Mouse (Mus musculus) cerebral cortex, adult 2 months (tissue): Measurements from ENCODE around the gene Hist2h4.

ENCODE experiments used
- WGBS: fragments of 180-500 bp; shearing (Covaris S2); methylation state at CpG from one replicate; pipeline ENCODE4 v1.1.7; 2018; 5-methylcytosine and 5-hydroxymethylcytosine counted together

The Hist2h4 gene

DNA sequence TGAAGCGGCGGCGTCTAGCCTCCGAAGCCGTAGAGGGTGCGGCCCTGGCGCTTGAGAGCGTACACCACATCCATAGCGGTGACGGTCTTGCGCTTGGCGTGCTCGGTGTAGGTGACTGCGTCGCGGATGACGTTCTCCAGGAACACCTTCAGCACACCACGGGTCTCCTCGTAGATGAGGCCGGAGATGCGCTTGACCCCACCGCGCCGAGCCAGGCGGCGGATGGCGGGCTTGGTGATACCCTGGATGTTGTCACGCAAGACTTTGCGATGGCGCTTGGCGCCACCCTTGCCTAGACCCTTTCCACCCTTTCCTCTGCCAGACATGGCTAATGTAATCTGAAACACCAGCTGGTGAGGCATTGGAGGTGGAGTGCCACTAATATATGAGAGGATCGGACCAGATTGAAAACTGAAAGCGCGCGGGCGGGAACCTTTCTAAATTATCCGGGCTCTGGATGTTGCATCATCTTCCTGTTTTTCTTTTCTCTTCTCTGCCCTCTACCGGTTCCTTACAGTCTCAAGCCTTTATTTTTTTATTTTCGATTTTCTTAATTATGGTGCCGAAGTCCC, at the start of gene Hist2h4:
Hist2h4 (minus strand) TSS at position 333 of the 572 bp plus-strand sequence.
- WGBS: under 1% methylated on average over 40 of the region's 40 CpGs

DNA sequence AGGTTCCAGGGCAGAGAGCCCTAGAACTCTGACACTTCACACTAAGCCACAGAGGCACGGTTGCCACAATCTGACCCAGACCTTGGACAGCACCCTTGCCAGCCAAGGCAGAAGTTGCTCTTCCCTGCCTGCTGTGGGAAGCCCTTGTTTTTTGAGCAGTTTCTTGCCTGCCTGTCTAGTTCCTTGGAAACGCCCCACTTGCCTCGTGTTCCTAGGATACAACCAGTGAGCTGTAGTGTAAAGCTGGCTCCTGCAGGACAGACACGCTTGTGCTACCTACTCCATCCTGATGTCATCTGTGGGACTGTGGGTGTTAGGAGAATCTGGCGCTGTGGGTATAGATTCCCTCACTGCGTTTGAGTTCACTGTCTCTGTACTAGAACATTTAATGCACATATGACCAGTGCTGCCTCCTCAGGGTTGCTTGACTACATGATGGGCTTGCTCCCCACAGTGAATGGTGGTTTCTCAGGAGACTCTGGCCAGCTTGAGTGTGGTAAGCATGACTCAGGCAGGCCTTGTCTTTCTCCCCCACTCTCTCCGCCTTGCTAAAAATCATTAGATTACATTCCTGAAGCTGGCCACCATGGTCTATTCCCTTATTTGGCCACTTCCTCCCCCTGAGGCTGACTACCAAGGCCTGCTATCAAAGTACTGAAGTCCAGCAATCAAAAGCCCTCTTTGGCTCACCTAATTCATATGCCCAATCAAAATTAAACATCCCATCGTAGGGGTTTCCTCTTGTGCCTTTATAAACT, 49.4 kb upstream of the Hist2h4 start:
- WGBS: 40% methylated on average over 8 of the region's 8 CpGs

DNA sequence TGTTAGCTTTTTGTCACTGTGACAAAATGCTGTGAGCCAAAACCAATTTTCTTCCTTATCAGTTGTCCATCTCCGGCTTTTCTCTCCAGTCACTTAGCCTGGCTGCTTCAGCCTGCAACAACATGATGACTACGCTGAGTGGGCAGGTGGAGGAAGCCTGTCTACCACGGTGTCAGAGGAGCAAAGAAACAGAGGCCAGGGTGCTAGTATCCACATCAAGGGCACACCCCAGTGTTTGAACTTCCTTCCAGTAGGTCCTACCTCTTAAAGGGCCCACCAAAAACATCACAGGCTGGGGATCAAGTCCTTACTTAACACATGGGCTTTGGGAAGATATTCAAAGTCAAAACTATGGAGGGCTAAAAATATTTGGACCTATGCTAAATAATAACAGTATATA, 46.3 kb upstream of the Hist2h4 start:
- WGBS: 60% methylated on average over 3 of the region's 3 CpGs

DNA sequence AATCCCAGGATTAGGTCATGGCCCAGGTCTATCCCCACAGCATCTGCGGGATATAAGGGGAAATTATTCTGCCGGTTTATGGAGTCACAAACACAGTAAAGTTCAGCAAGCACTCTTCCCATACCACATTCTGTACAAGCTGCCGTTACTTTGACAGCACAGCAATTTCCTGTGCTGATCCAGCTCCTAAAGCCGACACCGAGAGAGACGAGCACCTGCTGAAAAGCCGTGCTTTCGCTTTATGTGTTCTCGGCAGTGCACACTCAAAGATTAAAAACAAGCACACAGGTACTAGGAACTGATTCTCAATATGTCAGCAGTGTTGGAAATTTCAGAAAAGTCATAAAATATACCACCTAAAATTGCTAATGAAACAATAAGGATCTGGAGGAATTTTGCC, 43.4 kb upstream of the Hist2h4 start:
- WGBS: 76% methylated on average over 9 of the region's 9 CpGs

DNA sequence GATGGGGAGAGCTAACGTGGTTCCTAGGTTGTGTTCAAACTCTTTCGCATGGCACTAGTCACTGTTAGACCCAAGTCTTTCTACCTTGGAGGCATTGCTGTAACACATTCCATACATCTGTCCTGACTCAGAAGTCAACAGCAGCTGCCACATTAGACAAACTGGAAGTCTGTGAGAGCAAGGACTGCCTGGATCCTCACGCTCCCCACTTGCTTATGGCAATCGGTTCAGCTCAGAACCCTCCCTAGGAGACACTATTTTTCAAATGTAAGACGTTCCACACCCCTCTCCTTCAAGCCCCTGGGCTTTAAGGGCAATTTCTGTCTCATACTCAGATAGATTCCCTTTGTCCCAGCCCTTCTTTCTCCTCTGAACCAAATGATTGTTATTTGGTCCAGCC, 39.0 kb upstream of the Hist2h4 start:
- 86% methylated on average over 5 of the region's 5 CpGs for WGBS

DNA sequence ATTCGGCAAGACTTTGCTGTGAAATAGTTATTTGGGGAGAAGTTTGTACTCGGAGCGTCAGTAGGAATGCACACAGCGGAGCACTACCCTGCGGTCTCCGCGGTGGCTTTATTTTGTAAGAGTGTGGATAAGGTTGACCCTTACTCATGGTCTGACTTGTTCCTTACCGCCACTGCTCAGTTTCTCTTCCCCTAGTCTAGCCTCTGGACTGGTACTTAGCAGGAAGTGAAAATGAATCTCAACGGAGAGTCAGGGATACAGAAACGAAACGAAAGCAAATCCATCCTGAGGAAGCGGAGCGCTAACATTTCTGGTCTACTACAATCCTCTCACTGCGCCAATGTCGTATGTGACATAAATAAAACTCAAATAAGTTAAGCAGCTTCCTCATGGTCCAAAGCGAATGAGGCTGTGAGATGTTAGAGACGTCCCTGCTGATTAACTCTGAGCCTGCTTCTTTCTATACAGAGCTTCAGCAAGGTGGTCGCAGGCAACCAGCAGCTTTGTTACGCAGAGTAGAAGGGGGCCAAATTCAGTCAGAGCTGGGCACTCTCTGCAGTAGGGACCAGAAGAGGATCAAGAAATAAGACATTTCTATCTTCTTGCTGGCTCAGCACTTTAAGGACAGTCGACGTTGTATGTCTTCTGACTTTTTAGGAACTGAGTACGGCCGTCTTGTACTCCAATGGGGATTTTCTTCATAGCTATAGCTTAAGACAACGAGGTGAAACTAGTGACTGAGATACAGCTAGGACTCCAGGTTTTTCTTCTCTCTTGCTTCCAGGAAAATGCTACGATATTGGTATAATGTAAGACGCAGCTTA, 37.8 kb upstream of the Hist2h4 start:
- WGBS: 65% methylated on average over 26 of the region's 26 CpGs

DNA sequence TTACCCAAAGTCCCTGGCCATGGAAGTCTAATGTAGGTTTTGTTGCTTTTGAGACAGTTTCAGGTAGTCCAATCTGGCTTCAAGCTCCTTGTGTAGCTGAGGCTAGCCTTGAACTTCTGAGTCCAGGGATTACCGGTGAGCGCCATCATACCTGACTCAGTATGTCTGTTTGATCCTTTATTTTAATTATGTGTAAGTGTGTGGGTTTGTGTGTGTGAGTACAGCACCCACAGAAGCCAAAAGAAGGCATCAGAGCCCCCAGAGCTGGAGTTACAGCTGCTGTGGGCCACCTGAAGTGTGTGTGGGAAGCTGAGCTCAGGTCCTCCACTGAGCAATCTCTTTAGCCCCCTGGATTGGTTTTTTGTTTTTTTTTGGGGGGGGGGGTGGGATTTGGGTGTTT, 36.5 kb upstream of the Hist2h4 start:
- 96% methylated on average over 2 of the region's 2 CpGs for WGBS

DNA sequence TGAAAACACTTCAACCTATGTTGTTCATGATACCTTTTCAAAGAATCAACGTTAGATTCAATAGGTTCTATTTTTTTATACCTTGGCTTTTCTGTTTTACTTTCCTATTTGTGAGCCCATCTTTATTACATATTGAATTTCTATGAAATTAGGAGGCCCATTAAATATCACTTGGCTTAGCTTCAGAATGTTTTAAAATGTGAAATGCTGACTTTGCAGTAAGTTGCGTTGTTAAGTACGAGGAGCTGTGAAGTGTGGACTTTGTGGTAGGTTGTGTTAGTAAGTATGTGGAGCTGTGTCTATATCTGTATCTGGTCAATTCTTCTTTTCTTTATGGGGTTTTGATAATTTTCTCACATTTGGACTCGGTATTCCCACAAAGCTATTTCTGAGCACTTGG, 35.2 kb upstream of the Hist2h4 start:
- WGBS: 87% methylated on average over 4 of the region's 4 CpGs

DNA sequence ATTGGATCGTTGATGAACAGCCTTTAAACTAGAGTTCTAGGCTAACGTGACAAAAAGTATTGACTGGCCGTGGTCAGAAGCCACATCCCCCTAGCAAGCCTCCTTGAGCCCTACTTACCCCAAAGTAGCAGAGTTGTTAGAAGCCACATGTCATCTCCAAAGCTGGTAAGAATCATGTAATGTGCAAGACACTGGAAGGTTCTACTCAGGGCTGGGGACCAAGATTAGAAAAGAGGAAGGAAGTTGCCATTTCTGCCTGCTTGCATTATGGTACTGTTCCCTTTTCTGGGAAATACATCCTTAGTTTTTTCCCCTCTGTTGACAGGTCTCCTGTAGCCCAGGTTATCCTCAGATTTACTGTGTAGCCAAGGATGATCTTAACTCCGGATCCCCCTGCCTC, 30.7 kb upstream of the Hist2h4 start, which contains the start of gene Fcgr1:
Fcgr1 (minus strand) TSS at position 183 of the 400 bp plus-strand sequence.
- 77% methylated on average over 4 of the region's 4 CpGs for WGBS

DNA sequence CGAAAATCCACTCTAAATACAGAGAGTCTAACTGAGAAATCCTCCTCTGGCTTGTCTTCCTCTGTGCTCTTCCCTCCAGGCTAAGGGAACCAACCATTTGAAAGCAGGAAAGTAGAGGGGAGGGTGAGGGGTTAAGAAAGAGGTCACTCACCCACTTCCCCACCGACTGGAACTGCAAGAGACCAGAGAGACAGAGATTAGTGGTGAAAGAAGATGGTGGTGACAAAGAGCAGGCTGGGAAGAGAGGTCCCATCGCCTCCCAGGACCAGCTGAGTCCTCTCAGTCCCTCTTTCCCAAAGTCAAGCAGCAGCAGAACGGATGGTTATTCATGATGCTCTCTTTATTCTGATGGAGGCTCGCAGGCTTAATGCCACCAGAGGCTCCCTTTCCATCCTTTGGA, 30.3 kb upstream of the Hist2h4 start:
- 61% methylated on average over 5 of the region's 5 CpGs for WGBS

DNA sequence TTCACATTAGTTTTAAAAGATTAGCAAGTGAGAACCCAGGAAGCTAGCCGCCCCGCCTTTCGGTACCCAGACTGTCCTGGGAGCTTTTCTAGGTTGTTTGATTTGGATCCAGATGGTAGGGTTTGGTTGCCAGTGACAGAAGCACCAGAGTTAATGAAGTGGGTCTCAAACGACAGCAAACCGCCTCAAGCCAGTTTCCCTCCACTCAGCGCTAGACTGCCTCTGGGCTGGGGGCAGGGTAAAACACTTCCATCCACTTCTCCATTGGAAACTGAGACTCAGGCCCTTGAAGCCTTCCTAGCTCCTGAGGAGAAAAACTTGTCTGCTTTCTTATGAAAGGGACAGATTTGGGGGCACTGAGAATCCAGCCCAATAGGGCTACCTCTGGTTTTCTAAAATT, 29.5 kb upstream of the Hist2h4 start:
- 80% methylated on average over 6 of the region's 6 CpGs for WGBS

DNA sequence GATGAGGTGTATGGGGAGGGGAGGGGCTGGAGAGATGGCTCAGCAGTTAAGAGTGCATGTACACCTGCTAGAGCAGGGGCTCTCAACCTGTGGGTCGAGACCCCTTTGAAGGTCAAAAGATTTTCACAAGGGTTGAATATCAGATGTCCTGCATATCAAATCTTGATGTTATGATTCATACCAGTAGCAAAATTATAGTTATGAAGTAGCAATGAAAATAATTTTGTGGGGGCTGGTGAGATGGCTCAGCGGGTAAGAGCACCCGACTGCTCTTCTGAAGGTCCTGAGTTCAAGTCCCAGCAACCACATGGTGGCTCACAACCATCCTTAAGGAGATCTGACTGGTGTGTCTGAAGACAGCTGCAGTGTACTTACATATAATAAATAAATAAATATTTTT, 27.6 kb upstream of the Hist2h4 start:
- 95% methylated on average over 3 of the region's 3 CpGs for WGBS

DNA sequence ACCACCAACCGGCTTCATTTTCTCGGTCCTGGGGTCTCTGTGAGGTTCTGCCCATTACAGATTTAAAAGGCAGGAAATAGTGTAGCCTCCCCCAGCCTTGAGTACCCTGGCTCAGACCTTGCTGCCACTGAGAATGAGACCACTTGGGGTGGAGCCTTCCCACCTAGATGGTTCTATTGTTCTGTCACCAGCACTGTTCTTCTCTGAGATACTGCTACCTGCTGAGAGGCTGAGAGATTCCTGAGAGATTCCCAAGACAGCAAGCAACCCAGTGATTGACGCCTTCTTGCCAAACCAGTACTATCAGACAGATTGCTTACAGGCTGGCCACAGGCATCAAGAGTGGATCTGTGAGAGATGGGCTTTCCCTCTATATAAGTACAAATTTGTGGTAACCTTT, 26.1 kb upstream of the Hist2h4 start:
- 83% methylated on average over 3 of the region's 3 CpGs for WGBS

DNA sequence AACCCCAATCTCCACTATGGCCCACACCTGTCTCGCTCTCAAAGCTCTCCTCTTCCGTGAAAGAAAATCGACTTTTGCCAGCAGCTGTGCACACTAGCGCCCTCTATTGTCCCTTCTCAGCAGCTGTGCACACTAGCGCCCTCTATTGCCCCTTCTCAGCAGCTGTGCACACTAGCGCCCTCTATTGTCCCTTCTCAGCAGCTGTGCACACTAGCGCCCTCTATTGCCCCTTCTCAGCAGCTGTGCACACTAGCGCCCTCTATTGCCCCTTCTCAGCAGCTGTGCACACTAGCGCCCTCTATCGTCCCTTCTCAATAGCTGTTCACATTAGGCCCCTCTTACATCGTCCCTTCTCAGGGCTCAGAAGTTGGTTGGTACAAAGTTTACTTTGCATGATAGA, 24.2 kb upstream of the Hist2h4 start:
- WGBS: 90% methylated on average over 11 of the region's 11 CpGs

DNA sequence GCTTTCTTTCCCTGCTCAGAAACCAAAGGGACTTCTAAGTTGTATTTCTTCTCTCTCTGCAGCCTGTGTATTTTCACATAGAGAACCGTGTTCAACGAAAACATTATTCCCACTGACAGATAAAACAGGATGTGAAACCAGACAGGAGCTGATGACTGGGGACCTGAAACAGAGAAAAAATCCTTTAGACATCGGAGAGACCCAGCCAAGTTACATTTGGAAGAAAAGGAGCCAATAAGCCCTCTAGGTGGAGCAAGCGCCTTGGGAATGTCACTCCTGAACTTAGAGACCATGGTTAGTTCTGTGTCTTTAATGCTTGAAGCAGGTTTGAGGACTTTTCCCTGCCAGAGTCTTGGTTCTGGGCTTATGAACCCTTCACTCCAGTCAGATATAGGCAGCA, 21.3 kb upstream of the Hist2h4 start:
- WGBS: 12% methylated on average over 4 of the region's 4 CpGs

DNA sequence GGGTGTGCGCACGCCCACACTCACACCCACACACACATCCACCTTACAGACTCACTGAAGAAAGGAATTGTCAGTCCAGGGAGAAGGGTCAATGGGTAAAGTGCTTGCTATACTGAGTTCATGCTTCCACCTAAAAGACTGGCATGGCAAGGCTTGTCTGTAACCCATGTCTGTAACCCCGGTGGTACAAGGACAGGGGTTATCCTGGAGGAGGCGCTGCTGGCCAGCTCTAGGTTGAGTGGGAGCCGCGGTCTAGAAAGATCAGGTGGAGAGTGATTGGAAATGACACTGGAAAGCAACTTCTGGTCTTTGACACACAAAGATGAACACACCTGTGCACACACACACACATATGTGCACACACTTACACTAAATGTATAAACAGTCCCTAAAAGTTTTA, 17.5 kb upstream of the Hist2h4 start:
- WGBS: 61% methylated on average over 6 of the region's 6 CpGs

DNA sequence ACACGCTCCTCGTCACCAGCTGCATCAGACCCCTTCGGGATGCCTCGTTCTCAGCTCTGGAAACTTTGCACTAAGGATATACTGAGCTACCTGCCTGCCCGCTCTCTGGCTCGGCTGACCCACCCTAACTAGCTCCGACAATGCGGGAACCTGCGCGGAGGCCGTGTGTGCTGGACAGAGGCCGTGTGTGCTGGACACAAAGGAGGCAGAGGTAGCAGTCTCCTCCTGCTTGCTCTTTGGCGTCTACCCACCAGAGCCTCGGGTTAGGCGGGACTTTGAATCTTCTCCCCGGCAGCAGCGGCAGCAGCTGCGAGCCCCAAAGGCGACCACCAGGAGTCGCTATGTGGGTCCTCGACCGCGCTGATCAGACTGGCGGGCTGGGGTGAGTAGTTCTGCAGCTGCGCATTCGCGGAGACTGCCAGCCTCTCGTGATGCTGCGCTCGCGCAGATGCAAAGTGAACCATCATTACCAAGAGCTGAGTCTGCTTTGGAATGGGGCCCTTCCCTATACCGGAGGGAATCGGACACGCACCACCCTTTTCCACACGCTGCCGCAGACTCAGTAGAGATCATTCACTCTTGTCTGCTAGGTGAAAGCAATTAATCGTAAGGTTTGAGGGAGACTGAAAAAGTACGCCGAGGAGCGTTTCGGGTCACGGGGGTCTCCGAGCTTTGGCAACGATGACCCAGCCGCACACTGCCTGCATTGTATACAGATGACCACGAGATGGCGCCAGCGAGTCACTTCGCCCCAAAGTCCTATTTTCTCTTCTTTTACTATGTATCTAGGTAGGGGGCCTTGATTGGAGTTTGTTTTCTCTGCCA, 14.9 kb upstream of the Hist2h4 start:
- under 1% methylated on average over 49 of the region's 49 CpGs for WGBS

DNA sequence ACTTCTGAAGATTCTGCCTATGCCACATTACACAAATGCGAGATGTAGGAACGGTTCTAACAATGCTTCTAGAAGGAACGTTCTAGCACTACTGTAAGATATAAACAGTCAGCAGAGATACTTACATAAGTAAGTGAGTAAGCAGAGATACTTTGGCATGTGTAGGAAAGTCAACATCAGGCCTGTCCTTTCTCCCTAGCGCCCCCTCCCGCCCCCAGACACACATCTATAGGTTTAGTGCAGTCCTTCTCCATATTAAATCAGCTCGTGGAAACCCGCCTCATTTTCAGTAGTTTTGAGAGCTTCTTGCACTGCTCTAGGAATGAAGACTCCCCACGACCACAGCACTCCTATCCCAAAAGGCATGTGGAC, 14.3 kb upstream of the Hist2h4 start:
- WGBS: 17% methylated on average over 8 of the region's 8 CpGs

DNA sequence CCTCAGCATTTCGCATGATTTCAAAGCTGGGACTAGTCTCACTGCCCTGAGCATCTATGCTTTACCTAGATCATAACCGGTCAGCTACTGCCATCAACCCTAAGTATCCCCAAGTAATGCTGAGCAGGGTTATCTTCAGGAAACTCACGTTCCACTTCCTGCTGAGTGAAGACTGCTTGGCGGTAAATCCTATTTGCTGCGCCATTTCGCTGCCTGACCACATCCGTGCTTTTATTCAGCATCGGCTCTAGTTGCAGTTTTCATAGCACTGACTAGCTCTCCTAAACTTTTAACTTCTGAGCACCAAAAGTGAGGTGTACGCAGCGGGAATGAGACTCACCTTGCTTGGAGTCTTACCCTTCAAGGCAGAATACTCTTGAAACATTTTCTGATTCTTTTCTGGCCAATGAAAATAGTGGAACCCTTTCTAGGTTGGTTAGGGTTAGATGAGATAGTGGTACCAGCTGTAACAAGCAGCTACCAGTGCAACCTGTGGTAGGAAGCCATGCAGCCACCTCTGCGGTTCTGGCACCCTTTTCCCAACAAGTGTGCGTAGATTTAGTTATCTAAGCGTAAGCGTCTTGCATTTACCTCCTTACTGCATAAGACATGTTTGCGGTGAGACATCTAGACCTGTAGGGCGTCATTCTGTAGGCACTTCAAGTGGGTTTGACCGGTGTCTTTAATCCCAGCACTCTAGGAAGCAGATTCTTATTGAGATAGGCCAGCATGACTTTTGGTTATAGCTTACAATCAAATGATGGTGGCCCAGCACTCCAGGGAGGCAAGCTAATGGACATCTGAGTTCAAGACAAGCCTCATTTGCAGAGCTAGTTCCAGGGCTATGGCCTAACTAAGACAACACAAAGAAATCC, 10.7 kb upstream of the Hist2h4 start:
- 93% methylated on average over 17 of the region's 17 CpGs for WGBS

DNA sequence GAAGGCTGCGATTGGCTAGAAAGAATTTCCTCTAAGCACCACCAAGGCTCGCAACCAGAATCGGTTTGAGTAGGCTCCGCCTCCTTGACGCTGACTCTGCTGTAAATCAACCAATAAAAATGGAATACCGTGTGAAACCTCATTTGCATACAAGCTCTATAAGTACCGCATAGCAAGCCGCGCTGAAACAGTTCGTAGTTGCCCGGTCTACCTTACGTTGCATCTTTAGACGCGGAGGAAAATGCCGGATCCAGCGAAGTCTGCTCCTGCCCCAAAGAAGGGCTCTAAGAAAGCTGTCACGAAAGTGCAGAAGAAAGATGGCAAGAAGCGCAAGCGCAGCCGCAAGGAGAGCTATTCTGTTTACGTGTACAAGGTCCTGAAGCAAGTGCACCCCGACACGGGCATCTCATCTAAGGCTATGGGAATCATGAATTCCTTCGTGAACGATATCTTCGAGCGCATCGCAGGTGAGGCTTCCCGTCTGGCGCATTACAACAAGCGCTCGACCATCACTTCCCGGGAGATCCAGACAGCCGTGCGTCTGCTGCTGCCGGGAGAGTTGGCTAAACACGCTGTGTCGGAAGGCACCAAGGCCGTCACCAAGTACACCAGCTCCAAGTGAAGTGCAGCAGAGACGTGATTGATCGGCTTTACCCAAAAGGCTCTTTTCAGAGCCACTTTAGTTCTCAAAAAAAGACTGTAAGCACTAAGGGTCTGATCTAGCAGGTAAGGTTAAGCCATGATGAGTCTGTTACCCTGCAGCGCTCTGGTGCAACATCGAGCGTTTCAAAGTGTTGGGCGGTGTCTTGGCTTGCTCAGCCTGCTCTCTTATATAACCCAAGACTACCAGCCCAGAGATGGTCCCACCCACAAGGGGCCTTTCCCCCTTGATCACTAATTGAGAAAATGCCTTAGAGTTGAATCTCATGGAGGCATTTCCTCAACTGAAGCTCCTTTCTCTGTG, 6.7 kb upstream of the Hist2h4 start, which contains the start of gene Hist2h2bb:
Hist2h2bb (plus strand) TSS at position 242 of the 964 bp plus-strand sequence.
- 1% methylated on average over 45 of the region's 45 CpGs for WGBS
